Mouse (Mus musculus) thymus, adult 2 months (tissue): ENCODE measurements around the gene Pafah1b3. TPM values are rescaled to one million over a fixed set of nuclear protein-coding genes. Genes with fewer than 3 reads are reported as not detected.

ENCODE experiments used
- DNase-seq: peaks from one replicate; pipeline ENCODE4 v3.0.0; 2021
- H3K27ac ChIP-seq: fragments of 200-500 bp; 2 replicates; pipeline ENCODE4 v1.5.1; 2012; ENCODE audit warnings: low read length, control low read depth; ENCODE audit not compliant: control insufficient read depth, insufficient read depth
- H3K27me3 ChIP-seq: fragments of 200-500 bp; 2 replicates; pipeline ENCODE4 v1.6.1; 2012; ENCODE audit warnings: mild to moderate bottlenecking, low read length, moderate library complexity, mixed read lengths; ENCODE audit not compliant: control insufficient read depth, insufficient read depth
- H3K36me3 ChIP-seq: fragments of 200-500 bp; 2 replicates; pipeline ENCODE4 v1.6.1; 2012; ENCODE audit warnings: mild to moderate bottlenecking, low read length, moderate library complexity; ENCODE audit not compliant: control insufficient read depth, insufficient read depth
- H3K4me1 ChIP-seq: fragments of 200-500 bp; replicated peaks from 2 replicates; pipeline ENCODE4 v1.6.1; 2012; ENCODE audit warnings: low read length; ENCODE audit not compliant: control insufficient read depth, insufficient read depth
- H3K4me3 ChIP-seq: fragments of 200-500 bp; 2 replicates; pipeline ENCODE4 v1.5.1; 2012; ENCODE audit warnings: mild to moderate bottlenecking, low read length, control low read depth, moderate library complexity; ENCODE audit not compliant: control insufficient read depth, insufficient read depth
- CTCF ChIP-seq: fragments of 200-500 bp; IDR thresholded peaks from 2 replicates; pipeline ENCODE4 v1.5.1; 2012; ENCODE audit warnings: mild to moderate bottlenecking, control low read depth, low read length, moderate library complexity, borderline replicate concordance; ENCODE audit not compliant: control insufficient read depth, poor library complexity, insufficient read depth; ENCODE audit errors: extremely low read depth
- POLR2A ChIP-seq: fragments of 200-500 bp; IDR thresholded peaks from 2 replicates; pipeline ENCODE4 v1.6.1; 2012; ENCODE audit warnings: mild to moderate bottlenecking, low read length, control low read depth, moderate library complexity; ENCODE audit not compliant: control insufficient read depth, poor library complexity, insufficient read depth; ENCODE audit errors: extremely low read depth
- WGBS: fragments of 180-500 bp; shearing (Covaris S2); methylation state at CpG from one replicate; pipeline ENCODE4 v1.1.7; 2018; 5-methylcytosine and 5-hydroxymethylcytosine counted together
- polyA plus RNA-seq: library from polyadenylated mRNA; depleted of rRNA; stranded (reverse); fragments of >200 nt; gene quantifications from 2 replicates; pipeline ENCODE4 v1.2.3, GENCODE M21; 2012

The Pafah1b3 gene
- polyA plus RNA-seq, 1 experiment: 140 TPM

GRCm38 (mm10) chr7:25323219-25323618, 25.4 kb upstream of the Pafah1b3 start:
- no peak overlapping the region for H3K27ac ChIP-seq
- H3K4me1 ChIP-seq: no peaks in the 10 kb centered on the region
- no peak for DNase-seq
- TF ChIP-seq POLR2A (no peak), CTCF (no peak)
- no peaks in the 10 kb centered on the region for H3K27me3 ChIP-seq
- H3K36me3 ChIP-seq: no peaks in the 10 kb centered on the region
- WGBS: 98% methylated on average over 2 of the region's 2 CpGs
- no peak overlapping the region for H3K4me3 ChIP-seq

DNA sequence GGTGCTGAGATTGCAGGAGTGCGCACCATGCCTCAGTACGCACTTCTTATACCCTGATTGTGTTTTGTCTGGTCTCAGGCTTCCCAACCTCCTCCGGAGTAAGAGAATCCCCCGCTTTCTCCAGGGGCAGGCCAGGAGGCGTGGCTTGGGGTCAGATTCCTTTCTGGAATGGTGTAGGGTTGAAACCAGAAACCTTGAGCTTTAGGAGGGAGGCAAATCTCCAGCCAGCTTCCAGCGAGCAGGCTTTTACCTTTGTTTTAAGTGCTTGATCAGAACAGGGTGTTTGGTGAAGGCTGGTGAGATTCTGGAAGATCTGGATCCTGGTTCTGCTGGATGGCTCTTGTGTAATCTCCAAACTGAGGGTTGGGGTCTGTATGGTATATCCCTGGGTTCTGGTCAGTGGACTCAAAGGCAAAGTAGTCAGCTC, 24.3 kb upstream of the Pafah1b3 start:
- H3K27ac ChIP-seq: no peak overlapping the region
- no peaks in the 10 kb centered on the region for H3K27me3 ChIP-seq

DNA sequence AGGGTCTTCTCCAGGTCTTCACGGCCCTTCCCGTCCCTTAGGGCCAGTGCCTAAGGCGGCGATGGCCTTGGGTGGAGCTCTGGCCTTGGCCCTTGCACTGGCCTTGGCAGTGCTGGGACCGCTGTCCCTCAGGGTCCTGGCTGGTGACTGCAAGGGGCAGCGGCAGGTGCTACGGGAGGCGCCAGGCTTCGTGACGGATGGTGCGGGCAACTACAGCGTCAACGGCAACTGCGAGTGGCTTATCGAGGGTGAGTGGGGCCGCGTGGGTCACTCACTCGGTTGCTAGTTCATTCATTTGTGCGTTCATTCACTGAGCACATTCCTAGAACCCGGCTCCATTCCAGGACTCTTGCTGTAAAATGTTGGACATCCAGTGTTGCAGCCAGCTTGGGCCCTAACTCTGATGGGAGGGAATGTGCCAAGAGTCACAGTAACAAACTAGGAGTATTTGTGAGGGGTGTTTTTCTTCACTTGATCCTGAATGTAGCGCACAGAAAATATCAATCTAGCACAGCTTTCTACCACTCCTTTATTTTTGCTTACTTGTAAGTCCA, 19.7 kb upstream of the Pafah1b3 start:
- 86% methylated on average over 21 of the region's 21 CpGs for WGBS
- no peak overlapping the region for H3K4me3 ChIP-seq
- H3K27ac ChIP-seq: no peak overlapping the region
- H3K4me1 ChIP-seq: no peaks in the 10 kb centered on the region
- H3K36me3 ChIP-seq: no peaks in the 10 kb centered on the region
- DNase-seq: no peak
- TF ChIP-seq CTCF: no peak
- TF ChIP-seq POLR2A: 0 out of 2 replicates have a peak, but pooled peaks have one; percentile 1
- H3K27me3 ChIP-seq: peaks cover 22% of the 10 kb centered on the region

More for the DNA sequence above, 24.3 kb upstream of the Pafah1b3 start:
- 89% methylated on average over 6 of the region's 6 CpGs for WGBS
- H3K36me3 ChIP-seq: no peaks in the 10 kb centered on the region
- H3K4me1 ChIP-seq: no peaks in the 10 kb centered on the region
- TF ChIP-seq POLR2A (no peak), CTCF (no peak)
- H3K4me3 ChIP-seq: no peak overlapping the region
- no peak for DNase-seq

DNA sequence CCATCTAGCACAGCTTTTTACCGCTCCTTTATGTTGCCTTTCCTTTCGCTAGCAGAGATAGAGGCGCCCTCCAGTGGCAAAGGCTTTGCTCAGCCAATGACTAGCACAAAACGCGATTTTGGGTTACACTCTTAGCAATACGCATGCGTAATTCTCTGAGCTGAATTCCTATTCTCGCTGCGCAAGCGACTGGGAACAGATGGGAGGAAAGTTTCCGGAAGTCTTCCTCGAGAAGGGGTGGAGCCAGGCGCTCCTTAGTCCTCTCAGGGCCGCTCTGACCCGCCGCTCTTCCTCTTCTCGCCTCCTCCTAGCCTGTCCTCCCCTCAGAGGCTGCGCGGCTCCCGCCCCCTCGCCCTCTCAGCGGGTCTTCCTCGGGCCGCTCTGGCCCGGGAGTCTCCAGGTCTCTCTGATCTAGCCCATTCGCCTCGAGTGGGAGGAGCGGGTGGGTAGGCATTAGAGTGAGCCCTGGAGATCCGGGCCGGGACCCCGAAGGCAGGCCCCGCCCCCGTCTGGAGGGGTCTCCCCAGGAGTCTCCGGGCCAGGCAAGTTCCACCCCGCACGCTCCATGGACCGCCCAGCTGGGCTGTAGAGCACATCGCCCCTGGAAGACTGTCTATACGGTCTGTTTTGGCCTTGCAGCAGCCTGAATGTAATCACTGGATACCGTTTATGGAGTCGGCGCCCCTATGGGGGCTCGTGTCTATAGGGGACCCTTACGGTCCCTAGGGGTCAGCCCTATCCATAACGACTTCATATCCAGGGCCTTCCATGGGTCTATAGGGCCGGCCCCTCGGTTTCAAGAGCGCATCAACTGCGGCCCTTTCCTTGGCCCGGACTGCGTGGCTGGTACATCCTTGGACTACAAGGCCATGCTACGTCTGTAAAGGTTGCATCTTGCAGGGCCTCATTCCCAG, 19.0 kb upstream of the Pafah1b3 start, which contains the start of gene Megf8:
TSS of gene Megf8 (plus strand) at position 633 of the 914 bp plus-strand sequence.
- H3K27ac ChIP-seq: no peak within 1 kb of the TSS
- peak; percentile 92 for DNase-seq
- TF ChIP-seq CTCF: no peak
- peak; percentile 6; the same call in 1 of the 2 replicates for TF ChIP-seq POLR2A
- H3K4me3 ChIP-seq: peak within 1 kb of the TSS; percentile 44
- 18% methylated on average over 52 of the region's 52 CpGs for WGBS
- no peaks in the 10 kb centered on the region for H3K4me1 ChIP-seq
- no peaks in the 10 kb centered on the region for H3K36me3 ChIP-seq
- peaks cover 22% of the 10 kb centered on the region for H3K27me3 ChIP-seq

DNA sequence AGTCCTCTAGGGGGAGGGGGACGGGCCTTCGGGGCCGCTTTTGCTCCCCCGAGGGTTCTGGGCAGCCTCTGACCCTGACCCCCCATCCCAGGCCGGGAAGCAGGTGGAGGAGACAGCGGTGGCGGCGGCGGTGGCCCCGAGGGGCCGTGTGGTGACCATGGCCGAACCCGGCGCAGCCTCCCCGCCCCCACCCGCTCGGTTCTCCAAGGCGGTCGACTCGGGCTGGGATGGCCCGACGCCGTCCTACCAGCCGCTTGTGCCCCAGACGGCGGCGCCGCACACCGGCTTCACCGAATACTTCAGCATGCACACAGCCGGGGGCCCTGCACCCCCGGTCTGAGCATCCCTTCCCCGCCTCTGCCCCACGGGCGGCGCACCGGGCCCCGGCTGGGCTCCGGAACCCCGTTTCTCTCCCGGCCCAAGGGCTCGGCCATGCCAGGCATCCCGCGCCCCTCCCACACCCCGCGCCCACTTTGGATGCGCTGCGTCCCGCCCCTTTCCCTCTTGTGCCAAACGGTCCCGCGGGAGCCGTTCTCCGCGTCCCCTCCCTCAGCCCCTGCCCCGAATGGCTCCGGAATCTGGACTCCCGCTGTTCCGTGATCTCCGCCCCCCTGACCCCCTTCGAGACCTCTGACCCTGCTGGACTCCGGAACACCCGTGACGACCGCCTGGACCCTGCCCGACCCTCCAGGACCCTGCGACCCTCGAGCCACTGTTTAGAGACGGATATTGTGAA, 17.7 kb upstream of the Pafah1b3 start:
- DNase-seq: no peak
- WGBS: 4% methylated on average over 69 of the region's 69 CpGs
- H3K4me3 ChIP-seq: no peak overlapping the region
- no peak overlapping the region for H3K27ac ChIP-seq
- H3K4me1 ChIP-seq: no peaks in the 10 kb centered on the region
- no peaks in the 10 kb centered on the region for H3K36me3 ChIP-seq
- H3K27me3 ChIP-seq: peaks cover 24% of the 10 kb centered on the region
- no peak for TF ChIP-seq POLR2A
- no peak for TF ChIP-seq CTCF

DNA sequence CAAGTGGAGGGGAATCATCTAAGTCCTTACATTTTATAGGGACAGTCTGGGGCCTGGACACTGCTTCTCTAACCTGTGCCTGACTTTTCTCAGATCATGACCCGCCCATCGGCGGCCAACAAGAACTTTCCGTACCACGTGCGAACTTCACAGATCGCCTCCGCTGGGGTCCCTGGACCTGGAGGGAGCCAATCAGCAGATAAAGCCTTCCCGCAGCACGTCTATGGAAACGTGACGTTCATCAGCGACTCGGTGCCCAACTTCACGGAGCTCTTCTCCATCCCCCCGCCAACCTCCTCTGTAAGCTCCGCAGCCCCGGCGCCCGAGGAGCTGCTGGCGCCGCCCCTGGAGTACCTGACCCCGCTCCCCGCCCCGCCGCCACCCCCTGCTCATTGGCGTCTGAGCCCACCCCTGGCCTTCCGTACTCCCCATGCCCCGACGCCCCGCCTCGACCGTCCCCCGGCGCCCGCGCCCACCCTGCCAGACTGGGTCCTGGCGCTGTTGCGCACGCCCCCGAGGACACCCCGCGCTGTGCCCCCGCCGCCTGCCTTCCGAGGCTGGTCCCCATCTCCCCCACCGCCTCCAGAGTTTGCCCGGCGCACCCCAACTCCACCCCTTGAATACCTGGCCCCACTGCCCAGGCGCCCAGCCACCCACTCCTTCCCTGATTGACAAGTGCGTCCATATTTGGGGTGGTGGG, 17.0 kb upstream of the Pafah1b3 start:
- peaks cover 24% of the 10 kb centered on the region for H3K27me3 ChIP-seq
- 5% methylated on average over 51 of the region's 51 CpGs for WGBS
- H3K4me3 ChIP-seq: no peak overlapping the region

More for the DNA sequence above, 17.0 kb upstream of the Pafah1b3 start:
- no peak for DNase-seq
- no peak overlapping the region for H3K27ac ChIP-seq
- H3K36me3 ChIP-seq: no peaks in the 10 kb centered on the region
- no peaks in the 10 kb centered on the region for H3K4me1 ChIP-seq
- TF ChIP-seq CTCF: no peak
- TF ChIP-seq POLR2A: no peak
